Mouse (Mus musculus): ENCODE data around the gene Lhcgr.

Gene Lhcgr

DNA sequence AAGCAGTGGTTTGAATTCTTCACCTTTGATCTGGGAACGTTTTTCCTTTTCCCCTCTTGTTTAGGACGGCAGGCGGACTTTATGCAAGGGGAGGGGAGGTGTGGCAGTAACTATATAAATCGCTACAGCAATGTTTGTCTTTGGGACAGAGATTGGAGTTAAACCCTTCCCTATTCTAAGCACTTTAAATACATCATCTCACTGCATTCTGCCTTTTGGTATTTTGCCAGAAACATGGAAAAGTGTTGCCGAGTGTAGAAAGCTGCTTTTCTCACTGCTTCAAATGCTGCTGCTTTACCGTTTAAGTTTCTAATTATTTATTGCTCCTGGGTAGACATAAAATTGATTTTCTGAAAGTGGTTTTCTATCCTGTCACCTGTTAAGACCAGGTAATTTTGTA, 89.4 kb downstream of the Lhcgr start:
- DNase-seq = no peak

DNA sequence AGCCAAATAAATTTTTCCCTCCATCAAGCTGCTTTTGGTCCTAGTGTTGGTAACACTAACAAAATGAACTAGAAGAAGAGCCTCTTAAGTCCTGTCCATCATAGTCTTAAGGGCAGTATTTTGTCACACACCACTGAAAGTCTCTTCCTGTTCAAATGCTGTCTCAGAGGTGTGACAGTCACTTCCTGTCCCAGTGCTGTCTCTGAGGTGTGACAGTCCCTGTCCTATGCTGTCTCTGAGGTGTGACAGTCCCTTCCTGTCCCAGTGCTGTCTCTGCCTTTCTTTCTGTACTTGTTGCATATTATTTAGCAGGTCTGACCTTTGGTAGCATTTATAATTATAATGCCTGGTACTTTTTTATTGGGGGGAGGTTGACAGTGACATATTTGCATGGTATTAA, 90.9 kb downstream of the Lhcgr start:
- no peak for DNase-seq

DNA sequence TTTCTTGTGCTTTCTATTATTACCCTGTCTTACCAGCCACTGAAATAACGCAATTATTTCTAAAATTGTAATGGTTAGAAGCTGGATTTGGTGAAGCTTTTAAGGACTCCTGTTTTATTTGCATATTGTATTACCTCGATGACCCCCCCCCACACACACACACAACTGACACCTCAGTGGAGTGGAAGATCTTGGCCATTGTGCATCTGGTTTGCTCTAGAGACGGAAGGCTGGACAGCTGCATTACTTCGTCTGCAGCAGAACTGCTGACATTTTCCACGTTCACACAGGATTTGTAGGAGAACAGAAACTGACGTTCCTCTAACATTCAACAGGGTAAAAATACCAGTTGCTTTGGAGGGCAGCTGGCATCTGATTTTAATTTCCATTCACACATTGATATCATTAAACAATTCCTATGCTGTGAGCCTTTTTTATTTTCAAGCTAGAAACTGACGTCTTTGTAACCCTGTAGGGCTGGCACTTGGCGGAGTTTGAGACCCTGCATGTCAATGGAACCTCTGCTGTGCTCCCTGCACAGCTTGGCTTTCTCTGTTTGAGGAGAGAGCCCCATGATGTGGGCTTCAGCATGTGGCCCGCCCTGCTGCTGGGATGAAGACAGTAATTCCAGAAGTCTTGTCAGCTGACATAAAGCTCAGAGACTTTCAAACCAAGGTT, 95.0 kb downstream of the Lhcgr start:
- no peak for DNase-seq

DNA sequence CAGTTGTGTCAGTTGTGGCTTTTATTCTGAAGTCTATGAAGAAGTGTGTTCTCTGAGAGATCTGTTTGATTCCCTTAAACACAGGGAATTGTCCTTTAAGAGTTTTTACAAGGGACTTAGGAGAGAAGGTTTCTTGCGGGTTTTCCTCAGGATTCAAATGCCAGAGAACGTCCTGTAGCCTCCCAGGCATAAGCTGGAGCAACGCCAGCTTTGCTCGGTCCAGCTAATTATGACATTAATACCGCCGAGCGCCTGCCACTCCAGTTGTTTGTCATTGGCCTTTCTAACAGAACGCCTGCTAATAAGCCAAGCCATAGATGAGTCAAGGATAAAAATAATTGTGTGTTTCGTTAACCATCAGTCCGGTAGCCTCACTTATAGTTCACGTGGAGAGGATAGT, 103.6 kb downstream of the Lhcgr start:
- DNase-seq = peak; percentile 62

DNA sequence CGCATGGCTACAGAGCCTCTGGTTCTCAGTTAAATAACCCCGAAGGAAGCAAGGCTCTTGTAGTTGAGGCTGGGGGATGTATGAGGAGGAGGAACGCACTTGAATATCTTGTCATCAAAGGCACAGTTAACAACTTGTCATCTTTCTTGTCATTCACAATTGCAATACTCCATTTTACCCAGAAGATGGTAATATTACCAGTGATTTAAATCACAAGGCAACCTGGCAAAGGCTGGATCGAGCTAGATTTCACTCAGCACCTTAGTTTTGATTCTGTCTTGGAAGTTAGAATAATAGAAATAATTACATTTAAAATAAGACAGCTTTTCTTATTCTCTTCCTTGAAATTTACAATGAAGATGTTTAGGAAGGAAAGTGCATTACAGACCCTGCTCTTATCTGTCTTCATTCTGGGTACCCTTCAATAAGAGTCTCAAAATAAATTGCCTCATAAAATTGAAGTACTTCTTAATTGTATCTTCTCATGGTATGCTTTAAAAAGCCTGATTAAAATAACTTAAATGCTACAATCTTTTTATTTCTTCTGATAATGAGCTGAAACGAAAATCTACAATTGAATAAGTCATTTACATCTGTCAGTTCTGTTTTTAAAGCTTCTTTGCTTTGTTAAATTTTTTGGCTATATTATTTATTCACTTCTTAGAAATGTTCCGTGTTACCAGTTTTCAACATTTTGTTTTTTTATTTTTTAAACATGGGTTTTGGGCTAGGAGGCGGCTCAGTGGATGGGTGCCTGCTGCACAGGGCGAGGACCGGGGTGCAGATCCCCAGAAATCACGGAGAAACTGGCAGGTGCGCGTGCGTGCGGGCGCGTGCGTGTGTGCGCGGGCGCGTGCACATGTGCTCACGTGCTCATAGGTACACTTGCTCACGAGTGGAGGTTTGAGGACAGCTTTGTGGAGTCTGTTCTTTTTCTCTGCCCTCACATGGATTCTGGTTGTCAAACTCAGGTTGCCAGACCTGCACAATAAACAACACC, 116.2 kb downstream of the Lhcgr start:
- DNase-seq = no peak

DNA sequence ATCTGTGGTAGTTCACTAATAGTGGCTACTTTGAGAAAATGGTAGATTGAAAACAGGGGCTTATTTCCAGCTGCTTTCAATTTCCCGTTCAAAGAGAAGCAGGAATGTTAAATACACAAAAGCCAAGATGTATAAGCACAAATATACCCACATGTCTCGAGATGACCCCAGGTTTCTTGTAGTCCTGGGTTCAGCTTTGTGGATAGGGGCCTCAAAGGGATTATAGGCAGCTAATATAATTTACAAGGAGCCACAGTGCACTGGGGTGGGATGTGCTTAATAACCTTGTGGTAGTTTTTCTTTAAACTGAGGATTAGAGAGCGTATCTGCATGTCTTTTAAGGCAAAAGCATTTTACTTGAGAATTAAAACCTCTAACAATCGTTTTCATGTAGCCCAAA, 121.0 kb downstream of the Lhcgr start:
- DNase-seq = no peak

DNA sequence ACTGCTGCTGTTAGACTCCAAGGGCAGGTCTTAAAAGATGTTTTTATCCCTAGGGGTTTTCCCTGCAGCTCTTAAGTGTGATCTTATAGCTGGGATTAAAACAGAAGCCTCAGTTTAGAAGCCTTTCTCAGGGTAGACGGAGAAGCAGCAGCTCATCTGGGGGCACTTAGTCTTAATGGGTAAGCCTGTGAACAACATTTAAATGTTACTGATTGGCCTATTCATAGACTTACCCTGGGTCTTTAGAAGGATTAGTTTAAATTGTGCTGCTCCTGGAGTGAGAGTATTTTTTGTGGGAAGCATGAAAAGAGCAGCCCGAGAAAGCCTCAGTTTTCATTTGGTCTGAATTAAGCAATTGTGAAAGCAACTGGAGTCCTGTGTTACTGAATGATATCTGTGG, 121.9 kb downstream of the Lhcgr start:
- DNase-seq = no peak

DNA sequence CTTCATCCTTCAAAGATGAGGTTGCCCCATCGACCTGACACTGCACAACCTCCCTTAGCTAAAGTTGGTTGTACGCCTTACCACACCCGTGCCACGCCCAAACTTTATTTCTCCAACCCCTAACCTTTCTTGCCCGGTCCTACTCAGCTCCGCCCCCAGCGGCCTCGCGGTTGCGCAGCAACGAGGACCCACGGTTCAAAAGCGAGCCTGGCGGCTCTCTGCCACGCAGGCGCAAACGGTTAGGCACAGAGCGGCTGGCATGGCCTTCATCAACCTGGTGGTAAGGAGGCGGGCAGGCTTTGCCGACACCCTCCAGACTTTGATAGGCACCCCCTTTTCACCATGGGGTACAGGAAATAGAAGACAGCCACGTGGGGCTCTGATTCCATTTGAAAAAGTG, 123.3 kb downstream of the Lhcgr start, which contains the start of gene Gtf2a1l:
Gene Gtf2a1l (plus strand): TSS at position 209 of the 400 bp plus-strand sequence.
- peak; percentile 61 for DNase-seq

Data from retina, postnatal 1 day (tissue).